Mouse (Mus musculus) neural tube, embryonic 13.5 days (tissue): ENCODE measurements around the gene Gins2. TPM values are rescaled to one million over a fixed set of nuclear protein-coding genes. Genes with fewer than 3 reads are reported as not detected.
A peak's percentile ranks its signal among the peaks of the same experiment; 100 is the strongest.

Source experiments
- ATAC-seq: fragments of 200-750 bp; cut with Nextera tagmentation; 2 replicates; pipeline ENCODE4 v1.8.0; 2017; ENCODE audit warnings: low read depth, mild to moderate bottlenecking, moderate TSS enrichment, moderate library complexity
- H3K27ac ChIP-seq: fragments of 300-500 bp; sonication (generic); replicated peaks from 2 replicates; pipeline ENCODE4 v1.5.1; 2015; ENCODE audit warnings: moderate library complexity, mild to moderate bottlenecking, inconsistent platforms
- H3K27me3 ChIP-seq: fragments of 300-500 bp; sonication (generic); 2 replicates; pipeline ENCODE4 v1.6.1; 2015; ENCODE audit warnings: mild to moderate bottlenecking, inconsistent platforms
- H3K36me3 ChIP-seq: fragments of 300-500 bp; sonication (generic); 2 replicates; pipeline ENCODE4 v1.6.1; 2015; ENCODE audit warnings: mild to moderate bottlenecking, inconsistent platforms
- H3K4me1 ChIP-seq: fragments of 300-500 bp; sonication (generic); replicated peaks from 2 replicates; pipeline ENCODE4 v1.6.1; 2015; ENCODE audit warnings: inconsistent platforms
- H3K4me2 ChIP-seq: fragments of 300-500 bp; sonication (generic); 2 replicates; pipeline ENCODE4 v1.6.1; 2015; ENCODE audit warnings: inconsistent platforms, mild to moderate bottlenecking, moderate library complexity
- H3K4me3 ChIP-seq: fragments of 300-500 bp; sonication (generic); 2 replicates; pipeline ENCODE4 v1.5.1; 2015; ENCODE audit warnings: mild to moderate bottlenecking, inconsistent platforms
- H3K9ac ChIP-seq: fragments of 300-500 bp; sonication (generic); 2 replicates; pipeline ENCODE4 v1.6.1; 2015; ENCODE audit warnings: moderate library complexity, mild to moderate bottlenecking, inconsistent platforms
- H3K9me3 ChIP-seq: fragments of 300-500 bp; sonication (generic); 2 replicates; pipeline ENCODE4 v1.6.1; 2016; ENCODE audit warnings: inconsistent platforms
- WGBS: fragments of 180-500 bp; shearing (Covaris S2); methylation state at CpG from one replicate; pipeline ENCODE4 v1.1.7; 2015; 5-methylcytosine and 5-hydroxymethylcytosine counted together
- polyA plus RNA-seq: library from polyadenylated mRNA; unstranded; fragments of >200 nt; fragmentation: Nextera tagmentation; extraction: Ambion mirVana; gene quantifications from 2 replicates; pipeline ENCODE4 v1.2.1, GENCODE M21; 2015

Gins2 gene
- 20.1 and 21.5 TPM in 2 replicates for polyA plus RNA-seq

- peak within 1 kb of the TSS; percentile 72 for H3K9ac ChIP-seq
- peak within 1 kb of the TSS; percentile 75 for H3K27ac ChIP-seq
- H3K4me1 ChIP-seq, result peaks cover 32% of the 10 kb centered on the region
- H3K4me2 ChIP-seq, result peak within 1 kb of the TSS; percentile 71
- under 1% methylated on average over 67 of the region's 67 CpGs for WGBS
- ATAC-seq, result peak; percentile 99
- H3K27me3 ChIP-seq, result no peaks in the 10 kb centered on the region
- H3K36me3 ChIP-seq, result no peaks in the 10 kb centered on the region
- H3K9me3 ChIP-seq, result no peaks in the 10 kb centered on the region
- H3K4me3 ChIP-seq, result peak within 1 kb of the TSS; percentile 47
These were observed at the start of gene Gins2 for GRCm38 (mm10) chr8:120588908-120589771. Gene Gins2, minus strand, starts transcription at chr8:120589304.

- peak overlapping the region; percentile 94 for H3K4me2 ChIP-seq
- WGBS, result under 1% methylated on average over 29 of the region's 42 CpGs
- peak; percentile 28; the same call in 1 of the 2 replicates for ATAC-seq
- peaks cover 42% of the 10 kb centered on the region for H3K27me3 ChIP-seq
- no peaks in the 10 kb centered on the region for H3K9me3 ChIP-seq
- no peak overlapping the region; the same call in 1 of the 2 replicates for H3K27ac ChIP-seq
- peak overlapping the region; percentile 59 for H3K4me3 ChIP-seq
- H3K36me3 ChIP-seq, result no peaks in the 10 kb centered on the region
- peak overlapping the region; percentile 77 for H3K9ac ChIP-seq
- peaks cover 19% of the 10 kb centered on the region for H3K4me1 ChIP-seq
These were observed 45.3 kb upstream of the Gins2 start for GRCm38 (mm10) chr8:120634329-120634839.

GRCm38 (mm10) chr8:120633665-120634271, 44.7 kb upstream of the Gins2 start:
- Histone ChIP-seq H3K27ac (no peak overlapping the region; the same call in 1 of the 2 replicates), H3K4me1 (peaks cover 19% of the 10 kb centered on the region), H3K9me3 (no peaks in the 10 kb centered on the region), H3K4me3 (peak overlapping the region; percentile 59), H3K4me2 (peak overlapping the region; percentile 94), H3K36me3 (no peaks in the 10 kb centered on the region), H3K27me3 (peaks cover 42% of the 10 kb centered on the region), H3K9ac (peak overlapping the region; percentile 77)
- ATAC-seq, result peak; percentile 49
- under 1% methylated on average over 44 of the region's 44 CpGs for WGBS

GRCm38 (mm10) chr8:120632969-120633664, 44.0 kb upstream of the Gins2 start:
- peaks cover 19% of the 10 kb centered on the region for H3K4me1 ChIP-seq
- peak overlapping the region; percentile 94 for H3K4me2 ChIP-seq
- peak overlapping the region; percentile 77; the same call in 1 of the 2 replicates for H3K9ac ChIP-seq
- H3K36me3 ChIP-seq, result no peaks in the 10 kb centered on the region
- 25% methylated on average over 17 of the region's 17 CpGs for WGBS
- H3K4me3 ChIP-seq, result peak overlapping the region; percentile 59
- H3K27ac ChIP-seq, result no peak overlapping the region; the same call in 1 of the 2 replicates
- peak; percentile 7; the same call in 1 of the 2 replicates for ATAC-seq
- H3K27me3 ChIP-seq, result peaks cover 42% of the 10 kb centered on the region
- no peaks in the 10 kb centered on the region for H3K9me3 ChIP-seq

- Histone ChIP-seq H3K9ac (no peak overlapping the region), H3K27me3 (peaks cover 42% of the 10 kb centered on the region), H3K27ac (no peak overlapping the region), H3K4me2 (no peak overlapping the region), H3K4me1 (peaks cover 19% of the 10 kb centered on the region), H3K9me3 (no peaks in the 10 kb centered on the region), H3K4me3 (no peak overlapping the region), H3K36me3 (no peaks in the 10 kb centered on the region)
- 76% methylated on average over 21 of the region's 21 CpGs for WGBS
- no peak for ATAC-seq
These were observed 42.6 kb upstream of the Gins2 start for GRCm38 (mm10) chr8:120631441-120632375.

- H3K9me3 ChIP-seq, result no peaks in the 10 kb centered on the region
- ATAC-seq, result no peak
These were observed 41.7 kb upstream of the Gins2 start for GRCm38 (mm10) chr8:120630848-120631247.

GRCm38 (mm10) chr8:120630031-120630430, 40.9 kb upstream of the Gins2 start:
- peaks cover 29% of the 10 kb centered on the region for H3K27me3 ChIP-seq
- H3K27ac ChIP-seq, result no peak overlapping the region
- H3K9ac ChIP-seq, result no peak overlapping the region
- WGBS, result 56% methylated on average over 5 of the region's 5 CpGs
- H3K36me3 ChIP-seq, result no peaks in the 10 kb centered on the region
- no peaks in the 10 kb centered on the region for H3K9me3 ChIP-seq
- no peak for ATAC-seq
- H3K4me2 ChIP-seq, result no peak overlapping the region
- no peak overlapping the region for H3K4me3 ChIP-seq
- peaks cover 19% of the 10 kb centered on the region for H3K4me1 ChIP-seq

More at GRCm38 (mm10) chr8:120630848-120631247, 41.7 kb upstream of the Gins2 start:
- no peak overlapping the region for H3K27ac ChIP-seq
- H3K9ac ChIP-seq, result no peak overlapping the region
- no peaks in the 10 kb centered on the region for H3K36me3 ChIP-seq
- H3K4me3 ChIP-seq, result no peak overlapping the region
- 35% methylated on average over 6 of the region's 6 CpGs for WGBS
- H3K27me3 ChIP-seq, result peaks cover 35% of the 10 kb centered on the region
- H3K4me2 ChIP-seq, result no peak overlapping the region
- H3K4me1 ChIP-seq, result peaks cover 19% of the 10 kb centered on the region

GRCm38 (mm10) chr8:120627298-120627697, 38.2 kb upstream of the Gins2 start:
- 0 out of 2 replicates have a peak, but pooled peaks cover 9% of the 10 kb centered on the region for H3K4me1 ChIP-seq
- no peak overlapping the region for H3K9ac ChIP-seq
- H3K4me3 ChIP-seq, result no peak overlapping the region
- ATAC-seq, result no peak
- WGBS, result 73% methylated on average over 5 of the region's 5 CpGs
- no peaks in the 10 kb centered on the region for H3K36me3 ChIP-seq
- 0 out of 2 replicates have a peak, but pooled peaks cover 1% of the 10 kb centered on the region for H3K27me3 ChIP-seq
- H3K9me3 ChIP-seq, result no peaks in the 10 kb centered on the region
- H3K4me2 ChIP-seq, result no peak overlapping the region
- no peak overlapping the region for H3K27ac ChIP-seq

GRCm38 (mm10) chr8:120626461-120626860, 37.4 kb upstream of the Gins2 start:
- Histone ChIP-seq H3K27me3 (no peaks in the 10 kb centered on the region), H3K4me3 (no peak overlapping the region), H3K9ac (no peak overlapping the region), H3K9me3 (no peaks in the 10 kb centered on the region), H3K27ac (no peak overlapping the region), H3K36me3 (no peaks in the 10 kb centered on the region), H3K4me1 (peaks cover 17% of the 10 kb centered on the region; the same call in 1 of the 2 replicates), H3K4me2 (no peak overlapping the region)
- 63% methylated on average over 11 of the region's 11 CpGs for WGBS
- no peak for ATAC-seq

- H3K27me3 ChIP-seq, result no peaks in the 10 kb centered on the region
- H3K4me3 ChIP-seq, result no peak overlapping the region
- no peak overlapping the region for H3K27ac ChIP-seq
- no peaks in the 10 kb centered on the region for H3K36me3 ChIP-seq
- H3K4me1 ChIP-seq, result peaks cover 20% of the 10 kb centered on the region; the same call in 1 of the 2 replicates
- H3K9me3 ChIP-seq, result no peaks in the 10 kb centered on the region
- ATAC-seq, result no peak
- 36% methylated on average over 2 of the region's 2 CpGs for WGBS
- H3K4me2 ChIP-seq, result no peak overlapping the region
- H3K9ac ChIP-seq, result no peak overlapping the region
These were observed 34.5 kb upstream of the Gins2 start for GRCm38 (mm10) chr8:120623608-120624007.

- no peaks in the 10 kb centered on the region for H3K9me3 ChIP-seq
- peaks cover 33% of the 10 kb centered on the region for H3K4me1 ChIP-seq
- no peak overlapping the region for H3K27ac ChIP-seq
- no peak overlapping the region for H3K9ac ChIP-seq
- no peak for ATAC-seq
- H3K27me3 ChIP-seq, result no peaks in the 10 kb centered on the region
- H3K4me3 ChIP-seq, result no peak overlapping the region
- no peak overlapping the region for H3K4me2 ChIP-seq
- H3K36me3 ChIP-seq, result no peaks in the 10 kb centered on the region
- 70% methylated on average over 14 of the region's 14 CpGs for WGBS
These were observed 33.1 kb upstream of the Gins2 start for GRCm38 (mm10) chr8:120622161-120622560.
